Mouse (Mus musculus): ENCODE measurements around the gene Cox10. TPM values are rescaled to one million over a fixed set of nuclear protein-coding genes. Genes with fewer than 3 reads are reported as not detected.

Gene Cox10
- polyA plus RNA-seq, 1 experiment: 19.5 TPM

DNA sequence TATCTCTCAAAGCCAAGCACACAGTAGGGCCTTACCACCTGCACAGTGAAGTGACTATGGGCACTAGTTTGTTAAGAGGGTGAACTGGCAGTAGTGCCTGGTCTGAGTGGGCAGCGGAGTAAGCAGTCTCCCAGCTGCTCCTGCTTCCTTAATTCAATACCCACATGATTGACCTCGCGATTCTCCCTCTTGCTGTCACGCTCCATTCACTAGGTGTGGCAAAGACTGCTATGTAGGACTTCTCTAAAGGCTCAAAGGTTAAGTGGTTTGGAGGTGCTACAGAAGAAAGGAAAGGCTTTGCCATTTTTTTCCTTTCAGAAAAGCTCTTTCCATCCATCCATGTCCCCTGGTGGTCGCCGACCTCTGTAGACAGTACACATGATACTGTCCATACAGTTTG, 108.5 kb downstream of the Cox10 start:
- H3K9me3 ChIP-seq (replicated peaks; ENCODE audit: control insufficient read depth, insufficient read depth, low read length, poor library complexity, severe bottlenecking): no peaks in the 10 kb centered on the region
- TF ChIP-seq CTCF (IDR thresholded peaks at IDR 0.05; ENCODE audit: low read depth, low read length) (no peak), POLR2A (IDR thresholded peaks at IDR 0.05; ENCODE audit: insufficient read depth, low read length) (no peak), EP300 (IDR thresholded peaks at IDR 0.05; ENCODE audit: insufficient read depth, low read depth, low read length) (no peak)
- H3K4me3 ChIP-seq (ENCODE audit: low read depth, low read length): no peak overlapping the region
- H3K27ac ChIP-seq (ENCODE audit: insufficient read depth, low read length): no peak overlapping the region
- H3K4me1 ChIP-seq (ENCODE audit: control insufficient read depth, insufficient read depth, low read length): no peaks in the 10 kb centered on the region
- H3K36me3 ChIP-seq (ENCODE audit: control insufficient read depth, insufficient read depth, low read length, poor library complexity, severe bottlenecking): no peaks in the 10 kb centered on the region
- H3K9ac ChIP-seq (ENCODE audit: low read depth, poor library complexity, severe bottlenecking): no peak overlapping the region
- H3K27me3 ChIP-seq (ENCODE audit: control insufficient read depth, insufficient read depth, low read length, poor library complexity, severe bottlenecking): no peaks in the 10 kb centered on the region

DNA sequence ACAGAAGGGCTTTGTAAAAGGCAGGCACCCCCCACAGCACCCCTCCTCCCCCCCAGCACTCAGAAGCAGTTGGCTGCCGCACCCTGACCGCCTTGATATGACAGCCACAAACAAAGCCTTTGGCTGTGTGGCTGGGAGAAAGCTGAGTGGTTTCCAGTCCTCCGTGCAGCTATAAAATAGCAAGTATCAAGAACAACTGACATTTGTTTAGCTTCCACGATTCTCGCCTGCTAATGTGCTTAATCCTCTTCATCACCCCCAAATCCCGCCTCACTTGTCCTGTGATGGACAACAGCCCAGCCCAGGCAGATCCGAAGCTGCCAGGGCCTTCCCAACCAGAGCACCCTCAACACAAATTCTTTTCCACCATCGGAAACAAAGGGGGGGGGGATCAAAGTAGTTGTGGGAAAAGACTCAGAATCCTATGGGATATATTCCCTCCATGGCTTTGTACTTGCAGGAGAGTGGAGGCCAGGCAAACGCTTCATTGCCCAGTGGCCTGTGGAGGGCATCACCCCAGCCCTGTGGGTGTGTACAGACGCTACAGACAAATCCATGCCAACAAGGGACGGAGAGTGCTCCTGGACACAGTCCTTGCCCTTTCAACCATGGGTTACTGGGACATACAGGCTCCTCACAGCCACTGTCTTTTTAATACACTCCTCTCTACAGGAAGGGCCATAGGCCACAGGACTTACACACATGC, 109.9 kb downstream of the Cox10 start:
- no peak for TF ChIP-seq POLR2A (IDR thresholded peaks at IDR 0.05; ENCODE audit: insufficient read depth, low read length)
- no peak for TF ChIP-seq EP300 (IDR thresholded peaks at IDR 0.05; ENCODE audit: insufficient read depth, low read depth, low read length)
- no peak for TF ChIP-seq CTCF (IDR thresholded peaks at IDR 0.05; ENCODE audit: low read depth, low read length)
- Histone ChIP-seq H3K27me3 (ENCODE audit: control insufficient read depth, insufficient read depth, low read length, poor library complexity, severe bottlenecking) (no peaks in the 10 kb centered on the region), H3K27ac (ENCODE audit: insufficient read depth, low read length) (no peak overlapping the region), H3K4me3 (ENCODE audit: low read depth, low read length) (no peak overlapping the region), H3K36me3 (ENCODE audit: control insufficient read depth, insufficient read depth, low read length, poor library complexity, severe bottlenecking) (no peaks in the 10 kb centered on the region), H3K9ac (ENCODE audit: low read depth, poor library complexity, severe bottlenecking) (no peak overlapping the region), H3K4me1 (ENCODE audit: control insufficient read depth, insufficient read depth, low read length) (no peaks in the 10 kb centered on the region), H3K9me3 (replicated peaks; ENCODE audit: control insufficient read depth, insufficient read depth, low read length, poor library complexity, severe bottlenecking) (no peaks in the 10 kb centered on the region)

DNA sequence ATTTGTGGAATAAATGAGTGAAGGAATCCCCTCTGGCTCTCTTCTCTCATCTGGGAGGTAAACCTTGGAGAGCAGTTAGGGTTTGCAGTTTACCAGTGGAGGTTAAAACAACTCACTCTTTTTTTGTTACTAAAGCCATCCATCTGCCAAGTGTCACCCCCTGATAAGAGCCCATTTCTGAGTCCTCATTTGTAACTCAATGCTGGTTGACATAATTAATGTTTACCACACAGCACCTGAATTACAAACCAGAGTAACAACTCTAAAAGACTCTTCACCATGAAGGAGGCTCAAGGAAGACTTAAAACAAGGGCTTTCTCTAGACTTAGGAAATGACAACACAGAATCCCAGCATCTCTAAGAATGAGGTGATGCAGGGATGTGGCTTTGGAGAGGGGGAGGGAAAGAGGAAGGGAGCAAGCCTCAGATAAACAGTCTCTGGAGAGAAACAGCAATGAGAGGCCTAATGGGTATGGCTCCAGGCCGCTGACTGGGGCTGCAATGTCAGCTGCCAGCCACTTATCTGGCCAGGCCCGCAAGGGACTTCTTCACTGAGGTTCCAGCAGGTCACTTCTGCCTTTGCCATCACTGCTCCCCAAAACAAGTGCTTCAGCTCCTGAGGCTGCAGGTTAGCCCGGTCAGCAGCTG, 110.8 kb downstream of the Cox10 start:
- no peaks in the 10 kb centered on the region for H3K27me3 ChIP-seq (ENCODE audit: control insufficient read depth, insufficient read depth, low read length, poor library complexity, severe bottlenecking)
- no peaks in the 10 kb centered on the region for H3K4me1 ChIP-seq (ENCODE audit: control insufficient read depth, insufficient read depth, low read length)
- no peak overlapping the region for H3K4me3 ChIP-seq (ENCODE audit: low read depth, low read length)
- no peaks in the 10 kb centered on the region for H3K36me3 ChIP-seq (ENCODE audit: control insufficient read depth, insufficient read depth, low read length, poor library complexity, severe bottlenecking)
- no peak for TF ChIP-seq EP300 (IDR thresholded peaks at IDR 0.05; ENCODE audit: insufficient read depth, low read depth, low read length)
- H3K9ac ChIP-seq (ENCODE audit: low read depth, poor library complexity, severe bottlenecking): no peak overlapping the region
- no peak overlapping the region for H3K27ac ChIP-seq (ENCODE audit: insufficient read depth, low read length)
- H3K9me3 ChIP-seq (replicated peaks; ENCODE audit: control insufficient read depth, insufficient read depth, low read length, poor library complexity, severe bottlenecking): no peaks in the 10 kb centered on the region

DNA sequence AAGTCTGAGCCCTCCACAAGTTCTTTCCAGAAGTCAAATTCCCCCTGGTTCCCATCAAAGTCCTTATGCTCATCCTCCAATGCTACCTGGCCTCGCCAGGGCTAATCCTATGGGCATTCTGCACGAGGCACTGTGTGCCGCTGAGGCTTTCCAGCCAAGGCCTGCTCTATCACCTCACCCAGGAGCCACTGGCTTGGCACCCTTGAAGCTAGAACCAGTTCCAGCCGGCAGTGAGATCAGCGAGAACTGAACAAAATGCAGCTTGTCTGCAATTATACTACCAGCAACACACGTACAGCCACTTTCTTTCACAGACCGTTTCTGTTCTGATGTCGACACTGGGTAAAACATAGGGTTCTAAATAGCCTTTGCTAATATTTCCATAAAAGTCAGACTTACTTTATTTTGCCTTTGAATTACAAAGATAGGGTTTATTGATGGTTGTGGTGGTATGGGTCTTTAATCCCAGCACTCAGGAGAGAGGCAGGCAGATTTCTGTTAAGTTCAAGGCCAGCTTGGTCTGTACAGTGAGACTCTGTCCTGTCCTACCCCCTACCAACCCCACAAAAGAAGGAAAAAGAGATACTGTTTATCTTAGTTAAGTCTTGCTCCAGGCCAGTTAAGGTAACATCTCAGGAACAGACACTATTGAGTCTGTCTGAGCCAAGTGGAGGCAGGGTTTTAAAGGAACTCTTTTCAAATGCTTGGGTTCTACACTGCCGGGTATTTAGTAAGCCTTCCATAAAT, 111.5 kb downstream of the Cox10 start:
- H3K27ac ChIP-seq (ENCODE audit: insufficient read depth, low read length): no peak overlapping the region
- H3K36me3 ChIP-seq (ENCODE audit: control insufficient read depth, insufficient read depth, low read length, poor library complexity, severe bottlenecking): no peaks in the 10 kb centered on the region
- no peaks in the 10 kb centered on the region for H3K9me3 ChIP-seq (replicated peaks; ENCODE audit: control insufficient read depth, insufficient read depth, low read length, poor library complexity, severe bottlenecking)
- no peak overlapping the region for H3K9ac ChIP-seq (ENCODE audit: low read depth, poor library complexity, severe bottlenecking)
- TF ChIP-seq CTCF (IDR thresholded peaks at IDR 0.05; ENCODE audit: low read depth, low read length) (no peak), EP300 (IDR thresholded peaks at IDR 0.05; ENCODE audit: insufficient read depth, low read depth, low read length) (no peak), POLR2A (IDR thresholded peaks at IDR 0.05; ENCODE audit: insufficient read depth, low read length) (no peak)
- H3K4me3 ChIP-seq (ENCODE audit: low read depth, low read length): no peak overlapping the region
- no peaks in the 10 kb centered on the region for H3K4me1 ChIP-seq (ENCODE audit: control insufficient read depth, insufficient read depth, low read length)
- no peaks in the 10 kb centered on the region for H3K27me3 ChIP-seq (ENCODE audit: control insufficient read depth, insufficient read depth, low read length, poor library complexity, severe bottlenecking)

DNA sequence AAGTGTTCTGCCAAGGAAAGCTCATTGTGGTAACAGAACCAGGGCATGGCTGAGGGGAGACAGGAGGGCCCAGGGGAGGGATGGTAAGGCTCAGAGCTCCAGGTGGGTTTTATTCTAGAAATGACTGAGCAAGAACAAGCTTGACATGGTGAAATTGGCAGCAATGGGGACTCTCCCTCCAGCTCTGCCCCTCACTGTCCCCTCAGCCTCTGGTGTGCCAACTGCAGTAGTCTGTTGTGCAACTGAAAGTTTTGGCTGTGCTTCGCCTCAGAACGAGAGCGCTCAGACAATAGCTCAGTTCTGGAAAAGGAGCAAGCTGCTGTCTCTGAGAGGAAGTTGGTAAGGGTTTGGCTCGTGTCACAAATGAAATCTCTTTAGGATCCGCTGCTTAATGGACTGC, 113.8 kb downstream of the Cox10 start:
- H3K4me1 ChIP-seq (ENCODE audit: control insufficient read depth, insufficient read depth, low read length): no peaks in the 10 kb centered on the region
- no peak overlapping the region for H3K9ac ChIP-seq (ENCODE audit: low read depth, poor library complexity, severe bottlenecking)
- TF ChIP-seq CTCF (IDR thresholded peaks at IDR 0.05; ENCODE audit: low read depth, low read length): no peak
- TF ChIP-seq POLR2A (IDR thresholded peaks at IDR 0.05; ENCODE audit: insufficient read depth, low read length): no peak
- no peak for TF ChIP-seq EP300 (IDR thresholded peaks at IDR 0.05; ENCODE audit: insufficient read depth, low read depth, low read length)
- H3K4me3 ChIP-seq (ENCODE audit: low read depth, low read length): no peak overlapping the region
- H3K36me3 ChIP-seq (ENCODE audit: control insufficient read depth, insufficient read depth, low read length, poor library complexity, severe bottlenecking): no peaks in the 10 kb centered on the region
- no peak overlapping the region for H3K27ac ChIP-seq (ENCODE audit: insufficient read depth, low read length)
- no peaks in the 10 kb centered on the region for H3K27me3 ChIP-seq (ENCODE audit: control insufficient read depth, insufficient read depth, low read length, poor library complexity, severe bottlenecking)
- no peaks in the 10 kb centered on the region for H3K9me3 ChIP-seq (replicated peaks; ENCODE audit: control insufficient read depth, insufficient read depth, low read length, poor library complexity, severe bottlenecking)

DNA sequence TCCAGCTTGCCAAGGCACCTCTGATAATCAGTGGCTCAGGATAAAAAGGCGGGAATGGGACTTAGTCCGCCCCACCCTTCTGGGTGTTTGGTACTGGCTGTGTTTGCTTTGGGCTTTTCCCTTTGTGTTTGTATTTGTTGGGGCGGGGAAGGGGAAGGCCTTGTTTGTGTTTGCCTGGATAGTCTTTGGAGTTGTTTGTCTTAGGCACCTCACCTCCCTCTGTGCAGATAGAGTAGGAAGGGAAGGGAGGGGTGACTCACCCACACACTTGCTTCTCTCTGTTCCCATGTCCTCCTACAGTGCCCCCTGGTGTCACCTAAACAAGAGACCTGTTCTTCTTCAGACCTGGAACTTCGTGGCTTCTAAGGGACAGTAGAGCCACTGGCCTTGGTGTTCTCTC, 122.1 kb downstream of the Cox10 start:
- no peak overlapping the region for H3K9ac ChIP-seq (ENCODE audit: low read depth, poor library complexity, severe bottlenecking)
- peak overlapping the region; percentile 2; the same call in 1 of the 2 replicates for H3K4me3 ChIP-seq (ENCODE audit: low read depth, low read length)
- no peaks in the 10 kb centered on the region for H3K36me3 ChIP-seq (ENCODE audit: control insufficient read depth, insufficient read depth, low read length, poor library complexity, severe bottlenecking)
- H3K9me3 ChIP-seq (replicated peaks; ENCODE audit: control insufficient read depth, insufficient read depth, low read length, poor library complexity, severe bottlenecking): no peaks in the 10 kb centered on the region
- peak overlapping the region; percentile 95 for H3K27ac ChIP-seq (ENCODE audit: insufficient read depth, low read length)
- peaks cover 12% of the 10 kb centered on the region for H3K4me1 ChIP-seq (ENCODE audit: control insufficient read depth, insufficient read depth, low read length)
- no peaks in the 10 kb centered on the region for H3K27me3 ChIP-seq (ENCODE audit: control insufficient read depth, insufficient read depth, low read length, poor library complexity, severe bottlenecking)
- no peak for TF ChIP-seq POLR2A (IDR thresholded peaks at IDR 0.05; ENCODE audit: insufficient read depth, low read length)
- TF ChIP-seq EP300 (IDR thresholded peaks at IDR 0.05; ENCODE audit: insufficient read depth, low read depth, low read length): peak; percentile 69; the same call in 1 of the 2 replicates
- peak; percentile 53 for TF ChIP-seq CTCF (IDR thresholded peaks at IDR 0.05; ENCODE audit: low read depth, low read length)

Data from ES-Bruce4 (cell line).